Mouse (Mus musculus): Measurements from ENCODE around the gene Zbtb48.

The Zbtb48 gene

DNA sequence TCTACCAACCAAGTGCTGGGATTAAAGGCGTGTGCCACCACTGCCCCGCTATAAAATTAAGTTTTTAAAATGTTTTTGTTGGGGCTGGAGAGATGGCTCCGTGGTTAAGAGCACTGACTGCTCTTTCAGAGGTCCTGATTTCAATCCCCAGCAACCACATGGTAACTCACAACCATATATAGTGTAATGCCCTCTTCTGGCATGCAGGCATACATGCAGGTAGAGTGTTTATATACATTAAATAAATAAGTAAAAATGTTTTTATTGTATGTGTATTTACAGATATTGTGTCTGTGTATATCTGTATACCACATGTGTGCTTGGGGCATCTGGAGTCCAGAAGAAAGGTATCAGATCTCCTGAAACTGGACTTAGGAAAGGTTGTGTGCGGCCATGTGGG lies 26.1 kb downstream of the Zbtb48 start:
- in situ Hi-C loops (cut with MboI, MseI): no loop called here

DNA sequence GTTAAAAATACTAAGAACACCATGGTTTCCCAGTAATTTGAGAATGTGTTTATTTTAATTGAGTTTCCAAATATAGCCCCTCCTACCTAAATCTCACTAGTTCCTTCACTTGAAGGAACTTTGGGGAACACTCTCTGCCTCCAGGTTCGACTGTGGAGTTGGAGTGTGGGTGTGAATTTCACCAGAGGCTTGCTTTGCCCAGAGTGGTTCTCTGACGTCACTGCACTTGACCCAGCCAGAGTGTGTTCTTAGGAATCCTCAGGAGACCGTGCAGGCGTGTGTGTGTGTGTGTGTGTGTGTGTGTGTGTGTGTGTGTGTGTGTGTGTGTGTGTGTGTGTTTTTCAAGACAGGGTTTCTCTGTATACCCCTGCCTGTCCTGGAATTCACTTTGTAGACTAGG lies 26.6 kb downstream of the Zbtb48 start:
- in situ Hi-C loops (cut with MboI, MseI): no loop called here

DNA sequence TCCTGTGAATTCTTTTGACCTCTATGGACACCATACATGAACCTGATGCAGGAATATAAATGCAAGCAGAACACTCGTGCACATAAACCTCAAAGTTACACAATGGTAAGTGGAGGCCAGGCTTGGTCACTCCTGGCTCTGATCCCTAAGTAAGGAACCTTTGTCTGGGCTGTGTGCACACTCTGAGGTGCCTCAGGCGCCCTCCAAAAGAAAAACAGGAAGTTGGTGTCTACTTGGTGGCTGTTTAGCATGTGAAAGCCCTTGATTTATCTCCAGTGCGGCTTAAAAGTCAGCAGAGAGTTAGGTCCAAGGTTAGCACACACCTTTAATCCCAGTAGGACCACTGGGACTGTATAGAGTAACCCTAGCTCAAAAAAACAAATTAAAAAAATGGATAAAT lies 28.0 kb downstream of the Zbtb48 start:
- in situ Hi-C loops (cut with MboI, MseI): no loop called here

DNA sequence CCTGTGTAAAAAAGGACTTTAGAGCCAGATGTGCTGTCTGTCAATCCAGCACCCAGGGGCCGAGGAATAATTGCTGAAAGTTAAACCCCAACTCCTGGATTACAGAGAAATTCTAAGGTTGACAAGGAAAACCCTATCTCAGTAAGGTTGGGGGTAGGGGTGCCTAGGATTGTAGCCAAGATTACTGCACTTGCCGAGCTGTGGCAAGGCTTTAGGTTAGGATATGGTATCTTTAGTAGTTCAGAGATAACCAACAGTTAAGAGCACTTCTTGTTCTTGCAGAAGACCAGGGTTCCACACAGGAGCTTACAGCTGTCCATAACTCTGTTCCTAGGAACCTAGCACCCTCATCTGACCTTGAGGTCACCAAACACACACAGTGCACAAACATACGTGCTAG lies 29.8 kb downstream of the Zbtb48 start:
- in situ Hi-C loops (cut with MboI, MseI): no loop called here

- in situ Hi-C loops (cut with MboI, MseI): no loop called here
These were observed 30.6 kb downstream of the Zbtb48 start for GRCm38 (mm10) chr4:151996951-151997222.

DNA sequence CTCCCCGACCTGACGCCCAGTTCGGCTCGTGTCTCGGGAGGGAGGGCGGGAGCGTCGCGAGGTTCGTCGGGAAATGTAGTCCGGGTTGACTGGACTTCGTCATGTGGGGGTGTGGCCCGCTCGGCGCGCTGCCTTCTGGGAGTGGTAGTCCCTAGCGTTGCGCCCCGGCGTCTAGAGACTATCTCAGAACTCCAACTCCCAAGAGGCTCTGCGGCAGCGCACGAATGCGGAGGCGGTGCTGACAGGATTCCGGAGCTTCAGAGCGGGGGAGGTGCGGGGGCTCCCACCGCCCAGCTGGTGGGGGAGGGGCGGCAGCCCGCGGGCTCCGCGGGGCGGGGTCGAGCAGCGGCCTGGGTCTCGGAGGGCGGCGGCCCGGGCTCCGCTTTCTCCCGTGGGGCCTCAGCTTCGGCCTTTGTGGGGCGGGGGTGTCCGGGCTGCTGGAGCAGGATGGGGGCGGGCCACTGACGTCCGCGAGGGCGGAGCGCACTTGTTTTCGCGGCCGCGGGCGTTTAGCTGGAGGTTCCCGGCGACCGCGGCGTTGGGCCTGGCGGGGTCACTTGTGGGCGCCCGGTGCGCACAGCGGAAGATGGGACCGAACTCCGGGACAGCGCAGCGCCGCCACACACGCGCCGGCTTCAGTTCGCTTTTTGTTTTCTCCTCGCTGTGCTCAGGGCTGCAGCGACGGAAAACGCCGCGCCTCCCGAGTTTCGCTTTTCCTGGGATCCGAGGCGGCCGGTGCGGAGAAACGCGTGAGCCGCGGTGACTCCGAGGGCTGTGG lies 31.1 kb downstream of the Zbtb48 start, which contains the start of gene Phf13:
Phf13 (minus strand) TSS at position 86 of the 778 bp plus-strand sequence.
- in situ Hi-C loops (cut with MboI, MseI): no loop called here

GRCm38 (mm10) chr4:151995371-151996172 lies 31.9 kb downstream of the Zbtb48 start:
- in situ Hi-C loops (cut with MboI, MseI): no loop called here

GRCm38 (mm10) chr4:151994228-151995171 lies 33.0 kb downstream of the Zbtb48 start:
- in situ Hi-C loops (cut with MboI, MseI): no loop called here

- in situ Hi-C loops (cut with MboI, MseI): no loop called here
These were observed 34.4 kb downstream of the Zbtb48 start for GRCm38 (mm10) chr4:151993035-151993434.

- in situ Hi-C loops (cut with MboI, MseI): no loop called here
These were observed 35.4 kb downstream of the Zbtb48 start for GRCm38 (mm10) chr4:151992091-151992490.

GRCm38 (mm10) chr4:151989110-151989488 lies 38.4 kb downstream of the Zbtb48 start:
- in situ Hi-C loops (cut with MboI, MseI): no loop called here

DNA sequence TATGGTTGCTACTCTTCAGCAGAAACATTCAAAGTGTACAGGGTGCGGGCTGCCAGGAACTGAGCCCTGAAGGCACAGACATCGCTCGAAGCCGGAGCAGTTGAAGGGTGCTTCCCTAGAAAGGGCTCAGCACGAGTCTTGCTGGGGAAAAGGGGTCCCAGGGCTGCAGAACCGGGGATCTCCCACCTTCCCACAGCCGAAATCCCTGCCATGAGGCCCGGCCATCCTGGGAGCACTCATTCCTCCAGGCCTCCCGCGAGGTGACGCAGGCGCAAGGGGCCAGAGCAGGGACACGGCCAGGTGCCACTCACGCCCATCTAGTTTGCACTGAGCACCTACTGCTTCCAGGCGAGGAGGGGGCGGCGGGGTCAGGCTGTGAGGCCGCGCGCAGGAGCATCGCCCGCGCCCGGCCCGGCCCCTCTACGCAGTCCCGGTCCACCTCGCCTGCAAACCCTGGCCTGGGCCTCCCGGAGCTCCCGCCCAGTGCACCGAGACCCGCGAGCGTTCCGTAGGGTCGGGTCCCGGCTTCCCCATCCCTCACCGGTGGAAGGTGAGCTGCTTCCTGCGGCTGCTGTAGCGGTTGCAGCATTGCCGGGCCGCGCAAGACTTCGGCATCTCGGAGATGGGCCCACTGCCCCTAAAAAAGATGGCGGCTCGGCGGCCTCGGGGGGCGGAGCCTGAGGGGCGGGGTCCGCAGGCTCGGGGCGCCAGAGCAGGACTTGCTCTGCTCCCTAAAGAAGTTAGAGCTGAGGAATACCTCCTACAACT lies 38.9 kb downstream of the Zbtb48 start, which contains the start of gene Thap3:
Thap3 (minus strand) TSS at position 656 of the 768 bp plus-strand sequence.
- in situ Hi-C loops (cut with MboI, MseI): no loop called here

- in situ Hi-C loops (cut with MboI, MseI): no loop called here
These were observed 39.5 kb downstream of the Zbtb48 start for GRCm38 (mm10) chr4:151988014-151988341.

GRCm38 (mm10) chr4:151986650-151987049 lies 40.8 kb downstream of the Zbtb48 start:
- in situ Hi-C loops (cut with MboI, MseI): no loop called here

GRCm38 (mm10) chr4:151985886-151986285 lies 41.6 kb downstream of the Zbtb48 start:
- in situ Hi-C loops (cut with MboI, MseI): no loop called here

GRCm38 (mm10) chr4:151983560-151983959 lies 43.9 kb downstream of the Zbtb48 start:
- in situ Hi-C loops (cut with MboI, MseI): loop anchor here (5.0 kb wide), 1 partner anchor 49 kb away; no protein-coding TSS in a partner anchor

GRCm38 (mm10) chr4:151983043-151983442 lies 44.4 kb downstream of the Zbtb48 start:
- in situ Hi-C loops (cut with MboI, MseI): loop anchor here (5.0 kb wide), 1 partner anchor 49 kb away; no protein-coding TSS in a partner anchor

- in situ Hi-C loops (cut with MboI, MseI): loop anchor here (5.0 kb wide), 1 partner anchor 51 kb away; no protein-coding TSS in a partner anchor
These were observed 46.1 kb downstream of the Zbtb48 start for GRCm38 (mm10) chr4:151981363-151981762.

DNA sequence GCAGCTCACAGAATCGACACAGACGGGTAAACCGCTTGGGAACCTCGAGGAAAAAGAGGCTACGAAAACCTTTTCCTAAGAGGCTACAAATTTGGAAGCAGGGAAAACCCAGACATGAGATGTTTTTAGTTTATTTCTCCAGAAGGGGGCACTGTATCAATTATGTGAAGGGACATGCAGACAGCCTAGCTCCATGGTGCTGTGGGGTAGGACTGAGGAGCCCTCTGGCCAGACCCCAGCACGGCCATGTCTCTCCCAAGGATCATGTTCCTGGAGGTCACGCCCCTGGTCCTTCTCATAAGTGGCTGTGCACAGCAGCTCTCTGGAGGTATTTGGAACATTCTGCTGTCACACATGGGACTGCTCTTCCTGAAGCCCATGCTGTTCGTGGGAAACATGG lies 46.8 kb downstream of the Zbtb48 start:
- in situ Hi-C loops (cut with MboI, MseI): loop anchor here (5.0 kb wide), 1 partner anchor 52 kb away; no protein-coding TSS in a partner anchor

DNA sequence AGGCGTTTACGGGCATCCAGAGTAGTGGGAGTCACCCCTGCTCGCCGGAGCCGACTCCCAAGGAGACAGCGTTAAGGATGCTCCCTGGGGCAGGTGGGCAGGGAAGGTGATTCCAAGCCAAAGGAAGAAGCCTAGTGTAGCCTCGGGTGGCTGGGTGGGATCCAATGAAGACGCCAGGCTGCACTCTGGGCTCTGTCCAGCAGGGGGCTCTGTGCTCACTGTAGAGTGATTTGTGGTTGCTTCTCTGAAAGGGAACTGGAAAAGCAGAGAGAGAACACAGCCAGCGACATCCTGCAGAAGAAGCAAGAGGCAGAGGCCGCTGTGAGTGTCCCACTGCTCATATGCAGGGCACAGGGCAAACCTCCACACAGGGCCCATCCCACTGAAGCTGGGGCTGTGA lies 49.7 kb downstream of the Zbtb48 start:
- in situ Hi-C loops (cut with MboI, MseI): no loop called here

DNA sequence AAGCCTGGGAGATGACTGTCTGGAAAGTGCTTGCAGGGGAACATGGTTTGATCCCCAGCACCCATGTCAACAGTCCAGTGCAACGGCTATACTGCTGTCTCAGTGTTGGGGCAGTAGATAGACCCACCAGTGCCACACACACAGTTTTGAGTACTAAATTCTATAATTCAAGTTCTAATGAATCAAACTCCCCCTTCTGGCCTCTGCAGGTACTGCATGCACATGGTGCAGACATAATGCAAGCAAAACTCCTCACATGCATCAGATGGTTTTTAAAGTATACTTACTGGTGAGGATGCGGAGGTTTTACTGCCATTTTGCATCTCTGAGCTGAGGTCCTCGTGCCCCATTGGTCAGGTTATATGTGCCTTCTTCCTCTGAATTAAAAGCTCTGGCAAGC lies 52.0 kb downstream of the Zbtb48 start:
- in situ Hi-C loops (cut with MboI, MseI): no loop called here
